Mouse (Mus musculus): ENCODE data around the gene Elf2. TPM values are rescaled to one million over a fixed set of nuclear protein-coding genes. Genes with fewer than 3 reads are reported as not detected.

Gene Elf2
- total and polyA plus RNA-seq, 3 experiments, result 31.2 to 41.2 (median 32.2) TPM

GRCm38 (mm10) chr3:51288880-51289821, 51.3 kb downstream of the Elf2 start (continued):
- TF ChIP-seq ZKSCAN1 (IDR thresholded peaks at IDR 0.05; ENCODE audit: borderline replicate concordance, low read depth, low read length), result no peak
- TF ChIP-seq NRF1 (IDR thresholded peaks at IDR 0.05; ENCODE audit: low read depth, low read length), result no peak
- TF ChIP-seq MEF2A (IDR thresholded peaks at IDR 0.05; ENCODE audit: borderline replicate concordance, low read depth, low read length), result no peak
- no peak for TF ChIP-seq MXI1 (IDR thresholded peaks at IDR 0.05; ENCODE audit: low read depth, low read length)
- TF ChIP-seq IRF4 (IDR thresholded peaks at IDR 0.05; ENCODE audit: low read depth, low read length), result no peak
- TF ChIP-seq CHD1 (IDR thresholded peaks at IDR 0.05; ENCODE audit: low read depth, low read length), result no peak
- TF ChIP-seq RCOR1 (conservative IDR thresholded peaks at IDR 0.05; ENCODE audit: low read depth, low read length), result no peak
- 0 out of 2 replicates have a peak, but pooled peaks have one; percentile 7 for TF ChIP-seq JUN (IDR thresholded peaks at IDR 0.05; ENCODE audit: insufficient read depth, low read depth, low read length)
- 0 out of 2 replicates have a peak, but pooled peaks have one; percentile 36 for TF ChIP-seq TCF12 (IDR thresholded peaks at IDR 0.05; ENCODE audit: low read depth, low read length)
- TF ChIP-seq MAFK (IDR thresholded peaks at IDR 0.05; ENCODE audit: insufficient replicate concordance, low read length), result no peak
- TF ChIP-seq POLR2A (IDR thresholded peaks at IDR 0.05; ENCODE audit: low read depth, low read length), result no peak
- no peak for TF ChIP-seq ZMIZ1 (IDR thresholded peaks at IDR 0.05; ENCODE audit: low read depth, low read length)
- TF ChIP-seq GABPA (IDR thresholded peaks at IDR 0.05; ENCODE audit: insufficient replicate concordance, low read depth, low read length), result no peak
- no peak for TF ChIP-seq HCFC1 (IDR thresholded peaks at IDR 0.05; ENCODE audit: low read depth, low read length)
- peak; percentile 91 for TF ChIP-seq RAD21 (IDR thresholded peaks at IDR 0.05; ENCODE audit: low read depth, low read length)
- TF ChIP-seq CTCF (conservative IDR thresholded peaks at IDR 0.05 in 1 of 2, IDR thresholded peaks at IDR 0.05 in 1 of 2; ENCODE audit: low read depth in 2 of 2, low read length in 2 of 2), result peak; percentile 62 to 95
- no peak; the same call in 1 of the 2 replicates for TF ChIP-seq ZNF384 (IDR thresholded peaks at IDR 0.05; ENCODE audit: low read depth, low read length)
- no peak for TF ChIP-seq BHLHE40 (IDR thresholded peaks at IDR 0.05; ENCODE audit: low read depth, low read length)
- TF ChIP-seq TBP (conservative IDR thresholded peaks at IDR 0.05; ENCODE audit: low read depth, low read length), result no peak

GRCm38 (mm10) chr3:51284375-51284774, 56.1 kb downstream of the Elf2 start:
- H3K9ac ChIP-seq (ENCODE audit: insufficient read depth, low read depth), result no peak overlapping the region
- TF ChIP-seq KAT2A (IDR thresholded peaks at IDR 0.05; ENCODE audit: insufficient replicate concordance, low read length) (no peak), JUND (conservative IDR thresholded peaks at IDR 0.05; ENCODE audit: low read depth, low read length) (no peak), ZNF384 (IDR thresholded peaks at IDR 0.05; ENCODE audit: low read depth, low read length) (no peak), ELF1 (IDR thresholded peaks at IDR 0.05; ENCODE audit: low read depth, low read length) (no peak)
- H3K4me3 ChIP-seq (replicated peaks in 1 of 3; ENCODE audit: low read depth in 2 of 3, low read length in 2 of 3, poor library complexity in 1 of 3), result no peak overlapping the region
- H3K27ac ChIP-seq (ENCODE audit: insufficient read depth, low read depth), result no peak overlapping the region
- no peaks in the 10 kb centered on the region for H3K79me2 ChIP-seq (replicated peaks; ENCODE audit: control insufficient read depth, extremely low read depth, insufficient read depth, poor library complexity, severe bottlenecking)
- dilution Hi-C loops (cut with MboI; ENCODE audit: extremely low pct_ligation_motif_present, extremely low pct_unique_long_range_greater_than_20kb, low sequenced_read_pairs) (no loop called here), in situ Hi-C loops (cut with MboI; ENCODE audit: low pct_ligation_motif_present, low pct_unique_long_range_greater_than_20kb, low sequenced_read_pairs) (loop anchor here (10.0 kb wide), 2 partner anchors 50 to 70 kb away; no protein-coding TSS in a partner anchor)
- no peaks in the 10 kb centered on the region for H3K9me3 ChIP-seq (replicated peaks; ENCODE audit: low read length)
- no peak for DNase-seq (ENCODE audit: extremely low read depth)
- no peaks in the 10 kb centered on the region for H3K27me3 ChIP-seq (replicated peaks)
- H3K4me2 ChIP-seq (ENCODE audit: insufficient read depth, low read depth, poor library complexity, severe bottlenecking), result no peak overlapping the region
- H3K36me3 ChIP-seq (replicated peaks in 1 of 2; ENCODE audit: control insufficient read depth in 1 of 2, insufficient read depth in 1 of 2, low read length in 1 of 2), result peaks cover 0 to 8% of the 10 kb centered on the region in 2 experiments
- H3K4me1 ChIP-seq (ENCODE audit: control insufficient read depth in 1 of 2, insufficient read depth in 2 of 2), result no peaks in the 10 kb centered on the region
